Comparison of ENCODE assay signal across 8 mouse cellular contexts in genomic region chr11:106254767-106255166, GRCm38 (mm10). TPM values are rescaled to one million over a fixed set of nuclear protein-coding genes. Genes with fewer than 3 reads are reported as not detected.
DNase-seq lines count a peak whose midpoint lies in the region; ATAC-seq and TF ChIP-seq lines count a peak whose summit lies in the region.

No protein-coding gene starts in this region.

- TF ChIP-seq EP300 in MEL (IDR thresholded peaks at IDR 0.05; ENCODE audit: low read depth in 1 of 2, low read length in 2 of 2): no peak

- H3K27me3 ChIP-seq in heart, embryonic 14.5 days (ENCODE audit: control insufficient read depth, insufficient read depth, low read length): no peaks in the 10 kb centered on the region
- H3K27me3 ChIP-seq in MEL (ENCODE audit: control insufficient read depth in 1 of 2, insufficient read depth in 2 of 2, low read length in 2 of 2): no peaks in the 10 kb centered on the region
- no peaks in the 10 kb centered on the region for H3K27me3 ChIP-seq in hindbrain, embryonic 12.5 days
- H3K27me3 ChIP-seq in midbrain, embryonic 12.5 days: no peaks in the 10 kb centered on the region

- peak overlapping the region; percentile 85 for H3K9ac ChIP-seq in heart, embryonic 14.5 days (ENCODE audit: low read length)
- peak overlapping the region; percentile 83 for H3K9ac ChIP-seq in MEL (ENCODE audit: control insufficient read depth, low read depth, low read length, poor library complexity, severe bottlenecking)
- peak overlapping the region; percentile 87 for H3K9ac ChIP-seq in hindbrain, embryonic 12.5 days
- H3K9ac ChIP-seq in midbrain, embryonic 12.5 days (replicated peaks): peak overlapping the region; percentile 60

- TF ChIP-seq POLR2A in MEL (IDR thresholded peaks at IDR 0.05; ENCODE audit: control insufficient read depth in 1 of 2, insufficient read depth in 1 of 2, low read depth in 1 of 2, low read length in 2 of 2, poor library complexity in 1 of 2): no peak

- no peak for DNase-seq in heart, postnatal 14 days
- DNase-seq in MEL (ENCODE audit: low read depth, low spot score): no peak
- no peak for DNase-seq in thymus, postnatal 4 days
- DNase-seq in retina, postnatal 1 day: no peak
- no peak for DNase-seq in urinary bladder, postnatal 25 days (ENCODE audit: low spot score)

- TF ChIP-seq CTCF in MEL (IDR thresholded peaks at IDR 0.05 in 2 of 3, conservative IDR thresholded peaks at IDR 0.05 in 1 of 3; ENCODE audit: control insufficient read depth in 1 of 3, insufficient read depth in 1 of 3, low read depth in 2 of 3, low read length in 3 of 3, poor library complexity in 1 of 3, severe bottlenecking in 1 of 3): no peak

- peaks cover 59% of the 10 kb centered on the region for H3K79me2 ChIP-seq in MEL (ENCODE audit: control insufficient read depth, insufficient read depth, low read length, poor library complexity)

- H3K27ac ChIP-seq in heart, embryonic 14.5 days (replicated peaks in 1 of 2; ENCODE audit: control insufficient read depth in 1 of 2, insufficient read depth in 1 of 2, low read depth in 2 of 2, low read length in 2 of 2): 0 out of 4 replicates have a peak overlapping the region, but pooled peaks of 1 of the 2 experiments have one; percentile 71
- H3K27ac ChIP-seq in MEL (ENCODE audit: control insufficient read depth, low read depth, low read length): peak overlapping the region; percentile 84
- H3K27ac ChIP-seq in hindbrain, embryonic 12.5 days: no peak overlapping the region
- H3K27ac ChIP-seq in midbrain, embryonic 12.5 days (replicated peaks): no peak overlapping the region

- peak overlapping the region; percentile 95 for H3K4me2 ChIP-seq in heart, embryonic 14.5 days (ENCODE audit: low read length)
- peak overlapping the region; percentile 84 for H3K4me2 ChIP-seq in hindbrain, embryonic 12.5 days (replicated peaks)
- peak overlapping the region; percentile 81 for H3K4me2 ChIP-seq in midbrain, embryonic 12.5 days (replicated peaks)

- H3K36me3 ChIP-seq in heart, embryonic 14.5 days (ENCODE audit: control insufficient read depth, insufficient read depth, low read length): peaks cover 68% of the 10 kb centered on the region
- peaks cover 21 to 22% of the 10 kb centered on the region in 2 experiments for H3K36me3 ChIP-seq in MEL (ENCODE audit: control insufficient read depth in 1 of 2, insufficient read depth in 2 of 2, low read length in 2 of 2)
- H3K36me3 ChIP-seq in hindbrain, embryonic 12.5 days: peaks cover 67% of the 10 kb centered on the region
- peaks cover 65% of the 10 kb centered on the region for H3K36me3 ChIP-seq in midbrain, embryonic 12.5 days

- intact Hi-C loops in heart, postnatal 14 days (cut with DNase I): no loop called here

- H3K4me1 ChIP-seq in heart, embryonic 14.5 days (ENCODE audit: control insufficient read depth in 2 of 2, insufficient read depth in 2 of 2, low read length in 2 of 2): peaks cover 4 to 18% of the 10 kb centered on the region in 2 experiments
- H3K4me1 ChIP-seq in MEL (ENCODE audit: control insufficient read depth in 1 of 2, insufficient read depth in 2 of 2, low read length in 2 of 2): peaks cover 3 to 18% of the 10 kb centered on the region in 2 experiments; a peak in 3 of 4 replicates
- peaks cover 21% of the 10 kb centered on the region for H3K4me1 ChIP-seq in hindbrain, embryonic 12.5 days
- H3K4me1 ChIP-seq in midbrain, embryonic 12.5 days: peaks cover 22% of the 10 kb centered on the region

- no peak for ATAC-seq in heart, embryonic 14.5 days (ENCODE audit: insufficient number of reproducible peaks, insufficient read depth, low FRiP score, low read depth)
- ATAC-seq in hindbrain, embryonic 12.5 days (ENCODE audit: low FRiP score): no peak
- no peak for ATAC-seq in midbrain, embryonic 12.5 days (ENCODE audit: low FRiP score, low read depth)

- WGBS in heart, embryonic 14.5 days: 16% methylated on average over 2 of the region's 2 CpGs
- 19% methylated on average over 2 of the region's 2 CpGs for WGBS in hindbrain, embryonic 12.5 days
- 16% methylated on average over 2 of the region's 2 CpGs for WGBS in midbrain, embryonic 12.5 days

- TF ChIP-seq RAD21 in MEL (IDR thresholded peaks at IDR 0.05; ENCODE audit: low read depth, low read length): no peak

- no peaks in the 10 kb centered on the region for H3K9me3 ChIP-seq in heart, embryonic 14.5 days (ENCODE audit: control insufficient read depth, low read length)
- no peaks in the 10 kb centered on the region for H3K9me3 ChIP-seq in MEL (replicated peaks; ENCODE audit: insufficient read depth, low read length)
- H3K9me3 ChIP-seq in hindbrain, embryonic 12.5 days (replicated peaks): no peaks in the 10 kb centered on the region
- no peaks in the 10 kb centered on the region for H3K9me3 ChIP-seq in midbrain, embryonic 12.5 days

- H3K4me3 ChIP-seq in heart, embryonic 14.5 days (ENCODE audit: control insufficient read depth in 1 of 2, insufficient read depth in 1 of 2, low read depth in 1 of 2, low read length in 2 of 2): peak overlapping the region; percentile 50 to 74
- peak overlapping the region; percentile 78 to 94 for H3K4me3 ChIP-seq in MEL (ENCODE audit: control insufficient read depth in 1 of 2, insufficient read depth in 1 of 2, low read depth in 2 of 2, low read length in 2 of 2)
- peak overlapping the region; percentile 69 for H3K4me3 ChIP-seq in hindbrain, embryonic 12.5 days
- peak overlapping the region; percentile 86 for H3K4me3 ChIP-seq in midbrain, embryonic 12.5 days

TF ChIP-seq in MEL, 35 proteins besides CTCF, POLR2A, EP300 and RAD21 (continues in another document):
- TF ChIP-seq MEF2A (IDR thresholded peaks at IDR 0.05; ENCODE audit: extremely low read depth, insufficient replicate concordance, low read depth, low read length, poor library complexity, severe bottlenecking): no peak
- TF ChIP-seq MYC (IDR thresholded peaks at IDR 0.05; ENCODE audit: low read depth, low read length): no peak
- no peak for TF ChIP-seq GATA1 (IDR thresholded peaks at IDR 0.05; ENCODE audit: low read depth, low read length)
- TF ChIP-seq UBTF (IDR thresholded peaks at IDR 0.05; ENCODE audit: borderline replicate concordance, insufficient read depth, low read depth, low read length): no peak
- no peak for TF ChIP-seq ZMIZ1 (IDR thresholded peaks at IDR 0.05; ENCODE audit: low read depth, low read length)
- no peak for TF ChIP-seq CHD1 (IDR thresholded peaks at IDR 0.05; ENCODE audit: low read depth, low read length)
- TF ChIP-seq TBP (IDR thresholded peaks at IDR 0.05; ENCODE audit: low read depth, low read length): no peak
- no peak for TF ChIP-seq HCFC1 (IDR thresholded peaks at IDR 0.05; ENCODE audit: low read depth, low read length)
- TF ChIP-seq ZC3H11A (IDR thresholded peaks at IDR 0.05; ENCODE audit: low read depth, low read length): no peak
- no peak for TF ChIP-seq USF1 (IDR thresholded peaks at IDR 0.05; ENCODE audit: low read depth, low read length)
- TF ChIP-seq TAL1 (IDR thresholded peaks at IDR 0.05; ENCODE audit: low read length): no peak

RNA-seq across cellular contexts. Expression of gene Ftsj3, which starts 1.1 kb away (rescaled TPM):
- 31.7 and 34.1 TPM in 2 replicates for polyA plus RNA-seq in heart, embryonic 14.5 days (2014; fragmentation: Nextera tagmentation; extraction: Ambion mirVana)
- 10 to 100 TPM; 19.3 to 21.4 TPM for total RNA-seq in heart, postnatal 14 days (2021)
- total RNA-seq in MEL (2012; rRNA removed): 268 and 308 TPM in 2 replicates
- polyA plus RNA-seq in MEL (2012; ENCODE audit: insufficient read depth in 1 of 2, insufficient read length in 2 of 2, low read depth in 1 of 2, low replicate concordance in 2 of 2, missing spikeins in 1 of 2): 100 to 1,000 TPM in 1 of 2 experiments, not detected in 1; 205 TPM
- polyA plus RNA-seq in hindbrain, embryonic 12.5 days (2016; fragmentation: Nextera tagmentation; extraction: Ambion mirVana): 52.5 and 53.4 TPM in 2 replicates
- polyA plus RNA-seq in midbrain, embryonic 12.5 days (2016; fragmentation: Nextera tagmentation; extraction: Ambion mirVana): 56.5 and 58.0 TPM in 2 replicates

RNA-seq across cellular contexts. Expression of gene Psmc5, which starts 1.2 kb away (rescaled TPM):
- 200 and 207 TPM in 2 replicates for polyA plus RNA-seq in heart, embryonic 14.5 days (2014; fragmentation: Nextera tagmentation; extraction: Ambion mirVana)
- total RNA-seq in heart, postnatal 14 days (2021): 100 to 1,000 TPM in 1 of 2 experiments, 10 to 100 TPM in 1; 99.9 to 105 TPM
- total RNA-seq in MEL (2012; rRNA removed): 426 and 451 TPM in 2 replicates
- polyA plus RNA-seq in MEL (2012; ENCODE audit: insufficient read depth in 1 of 2, insufficient read length in 2 of 2, low read depth in 1 of 2, low replicate concordance in 2 of 2, missing spikeins in 1 of 2): 100 to 1,000 TPM; 112 to 290 TPM
- 314 and 337 TPM in 2 replicates for polyA plus RNA-seq in hindbrain, embryonic 12.5 days (2016; fragmentation: Nextera tagmentation; extraction: Ambion mirVana)
- polyA plus RNA-seq in midbrain, embryonic 12.5 days (2016; fragmentation: Nextera tagmentation; extraction: Ambion mirVana): 321 and 324 TPM in 2 replicates

RNA-seq across cellular contexts. Expression of gene Smarcd2, which starts 18.0 kb away (rescaled TPM):
- 18.1 and 22.9 TPM in 2 replicates for polyA plus RNA-seq in heart, embryonic 14.5 days (2014; fragmentation: Nextera tagmentation; extraction: Ambion mirVana)
- 10 to 100 TPM; 28.7 to 30.8 TPM for total RNA-seq in heart, postnatal 14 days (2021)
- 116 and 131 TPM in 2 replicates for total RNA-seq in MEL (2012; rRNA removed)
- polyA plus RNA-seq in MEL (2012; ENCODE audit: insufficient read depth in 1 of 2, insufficient read length in 2 of 2, low read depth in 1 of 2, low replicate concordance in 2 of 2, missing spikeins in 1 of 2): 100 to 1,000 TPM in 1 of 2 experiments, not detected in 1; 123 TPM
- 35.1 and 35.9 TPM in 2 replicates for polyA plus RNA-seq in hindbrain, embryonic 12.5 days (2016; fragmentation: Nextera tagmentation; extraction: Ambion mirVana)
- polyA plus RNA-seq in midbrain, embryonic 12.5 days (2016; fragmentation: Nextera tagmentation; extraction: Ambion mirVana): 23.9 and 24.1 TPM in 2 replicates

RNA-seq across cellular contexts. Expression of gene Tcam1, which starts 21.7 kb away (rescaled TPM):
- polyA plus RNA-seq in heart, embryonic 14.5 days (2014; fragmentation: Nextera tagmentation; extraction: Ambion mirVana): 0.05 and 0.07 TPM in 2 replicates
- total RNA-seq in heart, postnatal 14 days (2021): under 1 TPM in 1 of 2 experiments, not detected in 1; 0.07 TPM
- 4.3 and 4.6 TPM in 2 replicates for total RNA-seq in MEL (2012; rRNA removed)
- 1 to 10 TPM in 1 of 2 experiments, not detected in 1; 8.9 TPM for polyA plus RNA-seq in MEL (2012; ENCODE audit: insufficient read depth in 1 of 2, insufficient read length in 2 of 2, low read depth in 1 of 2, low replicate concordance in 2 of 2, missing spikeins in 1 of 2)
- 0.15 and 0.29 TPM in 2 replicates for polyA plus RNA-seq in hindbrain, embryonic 12.5 days (2016; fragmentation: Nextera tagmentation; extraction: Ambion mirVana)
- polyA plus RNA-seq in midbrain, embryonic 12.5 days (2016; fragmentation: Nextera tagmentation; extraction: Ambion mirVana): 0.17 and 0.24 TPM in 2 replicates

RNA-seq across cellular contexts. Expression of gene Ddx42, which starts 38.0 kb away (rescaled TPM):
- polyA plus RNA-seq in heart, embryonic 14.5 days (2014; fragmentation: Nextera tagmentation; extraction: Ambion mirVana): 43.0 and 44.9 TPM in 2 replicates
- 10 to 100 TPM; 29.2 to 30.0 TPM for total RNA-seq in heart, postnatal 14 days (2021)
- 56.1 and 62.6 TPM in 2 replicates for total RNA-seq in MEL (2012; rRNA removed)
- 10 to 100 TPM in 1 of 2 experiments, not detected in 1; 57.7 TPM for polyA plus RNA-seq in MEL (2012; ENCODE audit: insufficient read depth in 1 of 2, insufficient read length in 2 of 2, low read depth in 1 of 2, low replicate concordance in 2 of 2, missing spikeins in 1 of 2)
- polyA plus RNA-seq in hindbrain, embryonic 12.5 days (2016; fragmentation: Nextera tagmentation; extraction: Ambion mirVana): 111 and 117 TPM in 2 replicates
- 113 and 120 TPM in 2 replicates for polyA plus RNA-seq in midbrain, embryonic 12.5 days (2016; fragmentation: Nextera tagmentation; extraction: Ambion mirVana)
